Mouse (Mus musculus) kidney, embryonic 15.5 days (tissue): Measurements from ENCODE around the gene Gm20489. TPM values are rescaled to one million over a fixed set of nuclear protein-coding genes. Genes with fewer than 3 reads are reported as not detected.
A peak's percentile ranks its signal among the peaks of the same experiment; 100 is the strongest.

Experiments
- ATAC-seq: fragments of 200-750 bp; cut with Nextera tagmentation; replicated peaks from 2 replicates; pipeline ENCODE4 v1.8.0; 2017; ENCODE audit warnings: moderate TSS enrichment; ENCODE audit not compliant: low FRiP score
- H3K27ac ChIP-seq: fragments of 300-500 bp; sonication (generic); 2 replicates; pipeline ENCODE4 v1.5.1; 2015; ENCODE audit warnings: mild to moderate bottlenecking, inconsistent platforms
- H3K27me3 ChIP-seq: fragments of 300-500 bp; sonication (generic); 2 replicates; pipeline ENCODE4 v1.6.1; 2015; ENCODE audit warnings: inconsistent platforms
- H3K36me3 ChIP-seq: fragments of 300-500 bp; sonication (generic); 2 replicates; pipeline ENCODE4 v1.6.1; 2015; ENCODE audit warnings: inconsistent platforms
- H3K4me1 ChIP-seq: fragments of 300-500 bp; sonication (generic); 2 replicates; pipeline ENCODE4 v1.6.1; 2015; ENCODE audit warnings: inconsistent platforms
- H3K4me2 ChIP-seq: fragments of 300-500 bp; sonication (generic); 2 replicates; pipeline ENCODE4 v1.6.1; 2015; ENCODE audit warnings: moderate library complexity, mild to moderate bottlenecking, inconsistent platforms
- H3K4me3 ChIP-seq: fragments of 300-500 bp; sonication (generic); replicated peaks from 2 replicates; pipeline ENCODE4 v1.5.1; 2015; ENCODE audit warnings: mild to moderate bottlenecking, inconsistent platforms
- H3K9ac ChIP-seq: fragments of 300-500 bp; sonication (generic); 2 replicates; pipeline ENCODE4 v1.6.1; 2015; ENCODE audit warnings: mild to moderate bottlenecking, inconsistent platforms
- H3K9me3 ChIP-seq: fragments of 300-500 bp; sonication (generic); replicated peaks from 2 replicates; pipeline ENCODE4 v1.6.1; 2016; ENCODE audit warnings: inconsistent platforms
- WGBS: fragments of 180-500 bp; shearing (Covaris S2); methylation state at CpG from one replicate; pipeline ENCODE4 v1.1.7; 2015; ENCODE audit warnings: mixed read lengths; 5-methylcytosine and 5-hydroxymethylcytosine counted together
- polyA plus RNA-seq: library from polyadenylated mRNA; unstranded; fragments of >200 nt; fragmentation: Nextera tagmentation; extraction: Ambion mirVana; gene quantifications from 2 replicates; pipeline ENCODE4 v1.2.1, GENCODE M21; 2015

The Gm20489 gene
- polyA plus RNA-seq, 1 experiment from 2014 or later, result not detected

DNA sequence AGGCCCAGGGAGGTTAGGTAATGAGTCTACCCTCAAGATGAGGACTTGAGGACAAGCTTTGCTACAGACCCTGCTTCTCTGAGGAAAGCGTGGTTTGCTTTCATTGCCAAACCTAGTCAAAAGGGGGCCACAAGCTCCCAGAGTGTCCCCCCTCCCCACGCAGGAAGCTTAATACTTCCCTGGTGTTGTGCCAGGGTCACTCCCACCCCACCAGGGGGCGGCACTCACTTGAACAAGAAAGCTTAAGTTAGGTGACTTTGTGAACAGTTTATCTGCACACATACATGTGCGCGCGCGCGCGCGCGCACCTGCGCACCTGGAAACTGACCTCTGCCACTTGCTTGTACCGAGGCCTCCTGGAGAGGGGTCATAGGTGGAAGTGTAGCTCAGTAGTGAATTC lies 12.2 kb downstream of the Gm20489 start:
- Histone ChIP-seq H3K9me3 (no peaks in the 10 kb centered on the region), H3K27ac (no peak overlapping the region), H3K9ac (no peak overlapping the region), H3K4me1 (peaks cover 20% of the 10 kb centered on the region), H3K4me3 (peak overlapping the region; percentile 50; the same call in 1 of the 2 replicates), H3K36me3 (0 out of 2 replicates have a peak, but pooled peaks cover 7% of the 10 kb centered on the region), H3K4me2 (peak overlapping the region; percentile 61; the same call in 1 of the 2 replicates), H3K27me3 (peaks cover 19% of the 10 kb centered on the region)
- WGBS, result 83% methylated on average over 13 of the region's 13 CpGs
- ATAC-seq, result no peak

GRCm38 (mm10) chrX:101254740-101255139 lies 14.1 kb downstream of the Gm20489 start:
- peak overlapping the region; percentile 50 for H3K4me3 ChIP-seq
- peaks cover 19% of the 10 kb centered on the region for H3K27me3 ChIP-seq
- peak overlapping the region; percentile 79 for H3K27ac ChIP-seq
- peak overlapping the region; percentile 49 for H3K9ac ChIP-seq
- H3K4me1 ChIP-seq, result peaks cover 6% of the 10 kb centered on the region
- peak; percentile 57 for ATAC-seq
- peak overlapping the region; percentile 61 for H3K4me2 ChIP-seq
- 33% methylated on average over 26 of the region's 26 CpGs for WGBS
- 0 out of 2 replicates have a peak, but pooled peaks cover 7% of the 10 kb centered on the region for H3K36me3 ChIP-seq
- H3K9me3 ChIP-seq, result no peaks in the 10 kb centered on the region

- Histone ChIP-seq H3K9me3 (no peaks in the 10 kb centered on the region), H3K9ac (peak within 1 kb of the TSS; percentile 49), H3K4me1 (peaks cover 6% of the 10 kb centered on the region), H3K27me3 (peaks cover 19% of the 10 kb centered on the region), H3K4me3 (peak within 1 kb of the TSS; percentile 50), H3K4me2 (peak within 1 kb of the TSS; percentile 61), H3K36me3 (0 out of 2 replicates have a peak, but pooled peaks cover 7% of the 10 kb centered on the region), H3K27ac (peak within 1 kb of the TSS; percentile 79)
- WGBS, result 21% methylated on average over 47 of the region's 47 CpGs
- ATAC-seq, result peak; percentile 94
Observed at GRCm38 (mm10) chrX:101253952-101254729, 14.7 kb downstream of the Gm20489 start, which contains the start of gene Foxo4. Gene Foxo4, plus strand, starts transcription at chrX:101254528.

DNA sequence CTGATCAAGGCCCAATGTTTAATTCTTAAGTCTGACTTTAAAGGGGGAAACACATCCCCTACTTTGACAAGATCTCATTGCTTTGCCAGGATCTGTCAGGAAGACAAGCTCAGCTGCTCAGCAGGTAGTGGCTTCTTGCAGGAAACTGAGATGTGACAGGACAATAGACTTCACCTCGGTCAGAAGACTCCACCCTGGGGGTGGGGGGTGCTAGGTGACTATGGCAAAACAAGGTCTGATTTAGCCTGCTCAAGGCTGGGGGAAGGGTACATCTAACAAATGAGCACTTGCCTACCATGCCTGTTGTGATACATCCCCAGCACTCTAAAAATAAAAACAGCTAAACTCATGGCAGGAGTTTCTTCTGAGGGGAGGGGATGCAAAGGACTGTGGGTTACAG lies 23.8 kb downstream of the Gm20489 start:
- Histone ChIP-seq H3K9me3 (no peaks in the 10 kb centered on the region), H3K4me2 (no peak overlapping the region), H3K4me3 (no peak overlapping the region), H3K9ac (no peak overlapping the region), H3K4me1 (no peaks in the 10 kb centered on the region), H3K27me3 (peaks cover 29% of the 10 kb centered on the region), H3K36me3 (no peaks in the 10 kb centered on the region), H3K27ac (no peak overlapping the region)
- no peak for ATAC-seq
- WGBS, result 20% methylated on average over 1 of the region's 1 CpGs

- no peaks in the 10 kb centered on the region for H3K36me3 ChIP-seq
- ATAC-seq, result no peak; the same call in 1 of the 2 replicates
- peaks cover 33% of the 10 kb centered on the region for H3K27me3 ChIP-seq
- 0 out of 2 replicates have a peak, but pooled peaks cover 4% of the 10 kb centered on the region for H3K4me1 ChIP-seq
- peak overlapping the region; percentile 62 for H3K27ac ChIP-seq
- no peaks in the 10 kb centered on the region for H3K9me3 ChIP-seq
- H3K9ac ChIP-seq, result no peak overlapping the region
- peak overlapping the region; percentile 59 for H3K4me3 ChIP-seq
- H3K4me2 ChIP-seq, result peak overlapping the region; percentile 58
- 34% methylated on average over 7 of the region's 7 CpGs for WGBS
Observed at GRCm38 (mm10) chrX:101222796-101223162, 46.0 kb downstream of the Gm20489 start.

GRCm38 (mm10) chrX:101221834-101222795 lies 46.7 kb downstream of the Gm20489 start, which contains the start of gene Snx12:
Gene Snx12, minus strand, starts transcription at chrX:101222563.
- peaks cover 35% of the 10 kb centered on the region for H3K27me3 ChIP-seq
- WGBS, result 23% methylated on average over 55 of the region's 55 CpGs
- no peaks in the 10 kb centered on the region for H3K9me3 ChIP-seq
- no peaks in the 10 kb centered on the region for H3K36me3 ChIP-seq
- H3K4me2 ChIP-seq, result peak within 1 kb of the TSS; percentile 58
- peak within 1 kb of the TSS; percentile 48 for H3K9ac ChIP-seq
- ATAC-seq, result peak; percentile 96
- H3K4me1 ChIP-seq, result 0 out of 2 replicates have a peak, but pooled peaks cover 4% of the 10 kb centered on the region
- H3K4me3 ChIP-seq, result peak within 1 kb of the TSS; percentile 59
- peak within 1 kb of the TSS; percentile 81 for H3K27ac ChIP-seq

Other genes with a start within 250 kb of the Gm20489 start
- 0.06 TPM in 1 of 2 replicates, not detected in the other for gene Tex11, start 209.4 kb downstream of the Gm20489 start, polyA plus RNA-seq
- 1.7 and 2.1 TPM in 2 replicates for gene Slc7a3, start 183.0 kb downstream of the Gm20489 start, polyA plus RNA-seq
- gene Snx12, start 46.5 kb downstream of the Gm20489 start, polyA plus RNA-seq, result 53.1 and 53.5 TPM in 2 replicates
- 3.2 and 3.3 TPM in 2 replicates for gene Foxo4, start 14.5 kb downstream of the Gm20489 start, polyA plus RNA-seq
- 0.23 TPM in 1 of 2 replicates, not detected in the other for gene Gm614, start 5.0 kb downstream of the Gm20489 start, polyA plus RNA-seq
- gene Il2rg, start 768 bp downstream of the Gm20489 start, polyA plus RNA-seq, result 21.1 and 22.2 TPM in 2 replicates
- gene Med12, start 5.0 kb upstream of the Gm20489 start, polyA plus RNA-seq, result 32.3 and 35.6 TPM in 2 replicates
- gene Nlgn3, start 30.1 kb upstream of the Gm20489 start, polyA plus RNA-seq, result 4.8 and 5.3 TPM in 2 replicates
- 20.0 and 21.4 TPM in 2 replicates for gene Gjb1, start 107.4 kb upstream of the Gm20489 start, polyA plus RNA-seq
- 26.8 and 27.7 TPM in 2 replicates for gene Zmym3, start 151.8 kb upstream of the Gm20489 start, polyA plus RNA-seq
- 464 and 466 TPM in 2 replicates for gene Nono, start 160.3 kb upstream of the Gm20489 start, polyA plus RNA-seq
- gene Itgb1bp2, start 180.1 kb upstream of the Gm20489 start, polyA plus RNA-seq, result 7.6 and 11.9 TPM in 2 replicates